Mouse (Mus musculus): ENCODE results near the gene Elmo1. TPM values are rescaled to one million over a fixed set of nuclear protein-coding genes. Genes with fewer than 3 reads are reported as not detected.

Gene Elmo1
- polyA plus RNA-seq, 1 experiment from 2014 or later, result 10.7 TPM

DNA sequence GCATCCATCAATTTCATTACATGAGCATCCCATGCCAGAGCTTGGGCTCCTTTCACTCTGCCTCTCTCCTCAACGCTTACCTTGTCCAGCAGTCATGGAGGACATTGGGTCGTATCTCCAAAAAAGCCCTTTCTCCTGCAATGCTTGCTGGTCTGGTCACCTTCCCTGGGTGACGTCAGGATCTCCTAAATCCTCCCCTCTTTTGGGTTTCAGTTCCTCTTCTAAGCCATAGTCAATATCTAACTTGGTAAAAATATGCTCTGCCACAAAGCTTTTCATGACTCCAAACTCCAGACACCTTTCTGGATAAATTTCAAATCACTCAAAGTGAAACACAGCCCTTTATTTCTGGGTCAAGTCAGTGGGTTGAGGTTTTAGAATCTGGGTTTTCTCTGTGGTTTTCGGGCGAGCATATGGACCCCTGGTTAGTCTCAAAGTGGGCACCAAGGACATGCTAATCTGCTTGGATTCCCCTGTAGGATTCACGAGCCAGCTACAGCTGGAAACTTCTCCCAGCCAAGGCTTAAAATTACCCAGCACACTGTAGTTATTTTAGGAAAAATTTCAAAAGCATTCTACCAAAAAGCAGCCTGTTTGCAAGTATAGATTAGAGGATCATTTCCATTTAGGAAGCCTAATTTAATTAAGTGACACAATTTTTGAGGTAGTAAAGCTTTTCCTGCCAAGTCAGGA lies 403.8 kb downstream of the Elmo1 start:
- H3K27me3 ChIP-seq (ENCODE audit: control insufficient read depth, insufficient read depth, low read length), result no peaks in the 10 kb centered on the region
- H3K4me1 ChIP-seq (ENCODE audit: control insufficient read depth, insufficient read depth, low read length), result no peaks in the 10 kb centered on the region
- H3K36me3 ChIP-seq (ENCODE audit: control insufficient read depth, insufficient read depth, low read length), result no peaks in the 10 kb centered on the region
- no peaks in the 10 kb centered on the region for H3K9me3 ChIP-seq (replicated peaks; ENCODE audit: control insufficient read depth, low read length)
- WGBS (ENCODE audit: insufficient replicate concordance), result 66% methylated on average over 6 of the region's 6 CpGs
- no peak overlapping the region for H3K27ac ChIP-seq (ENCODE audit: low read depth, low read length)
- no peak overlapping the region for H3K4me3 ChIP-seq (ENCODE audit: low read depth, low read length)
- no peak overlapping the region for H3K4me2 ChIP-seq
- H3K9ac ChIP-seq (ENCODE audit: low read depth, low read length), result no peak overlapping the region
- no peak for ATAC-seq (replicated peaks; ENCODE audit: insufficient number of reproducible peaks, low FRiP score, low TSS enrichment)

DNA sequence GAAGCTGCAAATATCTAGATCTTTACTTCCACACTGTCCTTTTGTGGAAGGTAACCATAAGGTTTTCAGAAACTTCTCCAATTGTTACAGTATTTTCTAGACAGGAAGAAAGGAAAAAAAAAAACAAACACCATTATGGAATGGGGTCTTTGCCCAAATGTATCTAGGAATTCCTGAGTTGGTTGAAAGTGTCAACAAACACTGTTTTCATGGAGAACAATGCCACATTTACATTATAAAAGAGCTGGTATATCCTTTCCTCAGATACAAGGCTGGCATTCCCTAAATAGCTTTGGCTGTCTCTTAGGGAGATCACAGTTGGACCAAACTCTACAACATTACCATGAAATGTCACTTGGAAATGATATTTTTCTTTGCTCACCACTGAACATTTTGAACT lies 411.5 kb downstream of the Elmo1 start:
- no peaks in the 10 kb centered on the region for H3K9me3 ChIP-seq (replicated peaks; ENCODE audit: control insufficient read depth, low read length)
- H3K4me3 ChIP-seq (ENCODE audit: low read depth, low read length), result no peak overlapping the region
- no peak overlapping the region for H3K27ac ChIP-seq (ENCODE audit: low read depth, low read length)
- no peaks in the 10 kb centered on the region for H3K4me1 ChIP-seq (ENCODE audit: control insufficient read depth, insufficient read depth, low read length)
- H3K9ac ChIP-seq (ENCODE audit: low read depth, low read length), result no peak overlapping the region
- no peak overlapping the region for H3K4me2 ChIP-seq
- no peaks in the 10 kb centered on the region for H3K36me3 ChIP-seq (ENCODE audit: control insufficient read depth, insufficient read depth, low read length)
- ATAC-seq (replicated peaks; ENCODE audit: insufficient number of reproducible peaks, low FRiP score, low TSS enrichment), result no peak
- no peaks in the 10 kb centered on the region for H3K27me3 ChIP-seq (ENCODE audit: control insufficient read depth, insufficient read depth, low read length)

DNA sequence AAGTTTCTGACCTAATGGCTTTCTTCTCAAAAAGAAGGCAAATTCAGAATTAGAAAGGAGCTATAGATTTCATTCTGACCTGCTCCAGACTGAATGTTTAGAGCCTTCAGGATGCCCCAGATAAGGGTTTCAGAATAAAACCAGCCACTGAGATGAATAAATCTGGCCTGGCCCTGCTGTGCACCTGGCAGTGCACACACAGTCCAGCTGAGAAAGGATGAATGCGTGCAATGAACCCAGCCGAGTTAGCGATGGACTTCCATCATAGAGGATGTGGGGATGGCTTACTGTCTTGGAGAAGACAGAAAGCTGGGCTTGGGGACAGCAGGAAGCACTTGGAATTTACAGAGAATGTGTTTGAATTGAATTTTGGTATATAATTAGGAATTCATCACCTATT lies 413.0 kb downstream of the Elmo1 start:
- H3K9ac ChIP-seq (ENCODE audit: low read depth, low read length), result no peak overlapping the region
- no peaks in the 10 kb centered on the region for H3K27me3 ChIP-seq (ENCODE audit: control insufficient read depth, insufficient read depth, low read length)
- H3K4me3 ChIP-seq (ENCODE audit: low read depth, low read length), result no peak overlapping the region
- no peak for ATAC-seq (replicated peaks; ENCODE audit: insufficient number of reproducible peaks, low FRiP score, low TSS enrichment)
- H3K4me2 ChIP-seq, result no peak overlapping the region
- no peaks in the 10 kb centered on the region for H3K9me3 ChIP-seq (replicated peaks; ENCODE audit: control insufficient read depth, low read length)
- H3K4me1 ChIP-seq (ENCODE audit: control insufficient read depth, insufficient read depth, low read length), result no peaks in the 10 kb centered on the region
- no peaks in the 10 kb centered on the region for H3K36me3 ChIP-seq (ENCODE audit: control insufficient read depth, insufficient read depth, low read length)
- H3K27ac ChIP-seq (ENCODE audit: low read depth, low read length), result no peak overlapping the region
- WGBS (ENCODE audit: insufficient replicate concordance), result 91% methylated on average over 3 of the region's 3 CpGs

DNA sequence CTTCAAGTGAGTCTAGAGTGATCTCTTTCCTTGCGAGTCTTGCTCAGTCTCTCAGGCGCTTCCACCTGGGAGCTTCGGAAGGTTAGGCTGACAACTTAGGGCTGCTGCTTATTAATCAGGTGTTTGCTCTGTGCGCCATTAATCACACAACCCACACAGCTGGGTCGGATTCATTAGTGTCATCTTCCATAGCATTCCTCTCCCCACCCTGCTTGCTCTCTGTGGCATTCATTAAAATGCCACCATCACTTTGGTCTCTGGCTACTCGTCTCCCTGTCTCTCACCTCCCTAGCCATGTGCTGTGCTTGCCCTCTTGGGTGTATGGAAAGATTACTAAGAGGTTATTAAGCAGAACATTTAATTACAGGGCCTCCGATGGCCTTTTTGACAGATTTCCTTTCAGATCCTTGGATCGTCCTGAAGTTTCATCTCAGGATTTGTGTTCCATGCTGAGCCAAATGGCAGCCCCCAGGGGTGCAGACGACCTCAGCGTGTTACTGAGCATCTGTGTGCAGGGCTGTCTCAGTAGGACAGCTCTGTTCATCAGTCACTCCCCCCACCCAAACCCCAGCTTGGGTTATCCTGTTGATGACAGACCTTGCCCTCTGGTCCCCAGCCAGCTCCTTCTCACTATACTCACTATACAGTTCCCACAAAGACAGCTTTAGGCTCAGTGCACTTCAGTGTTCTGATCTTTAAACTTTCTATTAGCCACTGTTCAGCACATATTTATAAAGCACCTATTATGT lies 417.2 kb downstream of the Elmo1 start:
- H3K27ac ChIP-seq (ENCODE audit: low read depth, low read length), result no peak overlapping the region
- WGBS (ENCODE audit: insufficient replicate concordance), result 64% methylated on average over 10 of the region's 10 CpGs
- no peaks in the 10 kb centered on the region for H3K27me3 ChIP-seq (ENCODE audit: control insufficient read depth, insufficient read depth, low read length)
- no peaks in the 10 kb centered on the region for H3K4me1 ChIP-seq (ENCODE audit: control insufficient read depth, insufficient read depth, low read length)
- H3K9me3 ChIP-seq (replicated peaks; ENCODE audit: control insufficient read depth, low read length), result no peaks in the 10 kb centered on the region
- no peak overlapping the region for H3K4me3 ChIP-seq (ENCODE audit: low read depth, low read length)
- no peaks in the 10 kb centered on the region for H3K36me3 ChIP-seq (ENCODE audit: control insufficient read depth, insufficient read depth, low read length)
- ATAC-seq (replicated peaks; ENCODE audit: insufficient number of reproducible peaks, low FRiP score, low TSS enrichment), result no peak
- H3K9ac ChIP-seq (ENCODE audit: low read depth, low read length), result no peak overlapping the region
- H3K4me2 ChIP-seq, result no peak overlapping the region

DNA sequence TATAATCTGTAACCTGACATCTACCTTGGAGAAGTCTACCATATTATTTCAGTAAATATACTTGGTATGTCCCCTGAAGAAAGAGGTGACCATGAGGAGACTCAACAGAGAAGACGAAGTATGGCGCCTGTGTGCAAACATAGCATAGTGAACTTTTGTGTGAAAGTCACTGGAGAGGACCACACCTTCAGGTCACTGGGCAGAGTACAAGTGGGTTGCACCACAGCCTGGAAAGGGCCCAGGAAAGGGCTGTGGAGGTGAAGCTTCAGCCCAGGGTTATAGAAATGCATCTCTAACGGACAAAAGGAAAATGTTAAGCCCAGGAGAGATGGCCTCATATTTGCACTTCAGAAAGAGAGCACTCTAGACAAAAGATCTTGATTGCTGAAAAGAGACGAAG lies 420.6 kb downstream of the Elmo1 start:
- no peak for ATAC-seq (replicated peaks; ENCODE audit: insufficient number of reproducible peaks, low FRiP score, low TSS enrichment)
- WGBS (ENCODE audit: insufficient replicate concordance), result 87% methylated on average over 4 of the region's 4 CpGs
- H3K9ac ChIP-seq (ENCODE audit: low read depth, low read length), result no peak overlapping the region

DNA sequence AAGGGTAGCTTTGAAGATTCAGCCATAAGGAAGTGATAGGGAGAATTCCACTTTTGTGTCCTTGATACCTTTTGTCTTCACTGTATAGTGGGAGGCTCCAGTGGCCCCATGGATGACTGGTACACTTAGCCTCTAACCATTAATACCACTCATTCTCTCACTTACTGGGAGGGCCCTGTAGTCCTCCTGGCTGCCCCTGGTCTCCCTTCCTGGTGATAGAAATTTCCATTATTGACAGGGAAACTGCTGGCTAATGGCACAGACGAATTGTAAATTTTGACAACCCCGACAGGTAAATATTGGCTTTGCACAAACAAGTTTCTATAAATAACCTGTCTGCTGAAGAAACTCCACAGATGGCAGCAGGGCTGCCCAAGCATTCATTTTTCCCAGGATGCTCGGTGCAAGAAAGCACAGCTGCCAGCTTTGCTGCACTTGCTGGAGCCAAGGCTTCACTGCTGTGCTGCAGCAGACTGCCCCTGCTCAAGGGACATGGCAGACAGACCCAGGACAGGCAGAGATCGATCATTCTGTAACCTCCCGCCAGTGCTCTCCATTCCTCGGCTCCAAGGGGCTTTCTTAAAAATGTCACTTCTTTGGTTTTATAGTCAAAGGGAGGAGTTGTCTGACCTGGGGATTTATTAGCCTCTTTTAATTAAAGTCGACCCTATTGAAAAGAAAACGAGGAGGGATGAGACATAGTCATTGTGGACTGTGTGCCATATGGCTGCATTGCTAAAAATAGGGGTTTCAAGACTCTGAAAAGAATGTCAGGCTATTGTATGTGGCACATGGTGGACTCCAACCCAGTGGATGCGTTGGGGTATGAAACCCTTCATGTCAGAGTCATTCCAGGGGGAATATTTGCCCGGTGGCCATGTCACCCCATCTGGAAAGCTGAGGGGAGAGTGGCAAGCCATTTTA lies 422.2 kb downstream of the Elmo1 start:
- no peak overlapping the region for H3K9ac ChIP-seq (ENCODE audit: low read depth, low read length)
- no peak for ATAC-seq (replicated peaks; ENCODE audit: insufficient number of reproducible peaks, low FRiP score, low TSS enrichment)

More for the DNA sequence above, 420.6 kb downstream of the Elmo1 start:
- Histone ChIP-seq H3K4me2 (no peak overlapping the region), H3K4me1 (ENCODE audit: control insufficient read depth, insufficient read depth, low read length) (no peaks in the 10 kb centered on the region), H3K36me3 (ENCODE audit: control insufficient read depth, insufficient read depth, low read length) (no peaks in the 10 kb centered on the region), H3K27me3 (ENCODE audit: control insufficient read depth, insufficient read depth, low read length) (no peaks in the 10 kb centered on the region), H3K27ac (ENCODE audit: low read depth, low read length) (no peak overlapping the region), H3K4me3 (ENCODE audit: low read depth, low read length) (no peak overlapping the region), H3K9me3 (replicated peaks; ENCODE audit: control insufficient read depth, low read length) (no peaks in the 10 kb centered on the region)

DNA sequence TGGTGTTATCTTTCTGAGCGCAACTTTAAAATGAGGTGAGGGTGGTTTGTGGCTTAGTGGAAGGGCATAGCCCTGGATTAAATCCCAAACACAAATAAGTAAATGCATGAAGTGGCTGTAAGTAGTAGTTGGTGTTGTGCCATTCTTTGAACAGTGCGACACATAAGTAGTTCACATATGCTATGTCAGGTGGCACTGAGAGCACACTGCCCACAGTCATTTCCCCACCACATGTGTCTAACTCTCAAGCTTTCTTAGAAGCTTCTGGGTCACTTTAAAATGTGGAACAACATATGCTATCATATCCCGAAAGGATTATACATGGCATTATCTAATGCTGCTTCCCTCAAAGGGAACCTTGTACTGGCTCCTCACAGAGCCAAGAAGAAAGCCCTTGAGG lies 424.3 kb downstream of the Elmo1 start:
- H3K4me1 ChIP-seq (ENCODE audit: control insufficient read depth, insufficient read depth, low read length), result no peaks in the 10 kb centered on the region
- no peak overlapping the region for H3K4me3 ChIP-seq (ENCODE audit: low read depth, low read length)
- WGBS (ENCODE audit: insufficient replicate concordance), result 89% methylated on average over 3 of the region's 3 CpGs
- ATAC-seq (replicated peaks; ENCODE audit: insufficient number of reproducible peaks, low FRiP score, low TSS enrichment), result no peak
- no peak overlapping the region for H3K9ac ChIP-seq (ENCODE audit: low read depth, low read length)
- no peaks in the 10 kb centered on the region for H3K36me3 ChIP-seq (ENCODE audit: control insufficient read depth, insufficient read depth, low read length)
- H3K4me2 ChIP-seq, result no peak overlapping the region
- no peaks in the 10 kb centered on the region for H3K9me3 ChIP-seq (replicated peaks; ENCODE audit: control insufficient read depth, low read length)
- no peak overlapping the region for H3K27ac ChIP-seq (ENCODE audit: low read depth, low read length)
- H3K27me3 ChIP-seq (ENCODE audit: control insufficient read depth, insufficient read depth, low read length), result no peaks in the 10 kb centered on the region

More for the DNA sequence above, 422.2 kb downstream of the Elmo1 start:
- Histone ChIP-seq H3K27me3 (ENCODE audit: control insufficient read depth, insufficient read depth, low read length) (no peaks in the 10 kb centered on the region), H3K27ac (ENCODE audit: low read depth, low read length) (no peak overlapping the region), H3K9me3 (replicated peaks; ENCODE audit: control insufficient read depth, low read length) (no peaks in the 10 kb centered on the region), H3K36me3 (ENCODE audit: control insufficient read depth, insufficient read depth, low read length) (no peaks in the 10 kb centered on the region), H3K4me2 (no peak overlapping the region), H3K4me3 (ENCODE audit: low read depth, low read length) (no peak overlapping the region), H3K4me1 (ENCODE audit: control insufficient read depth, insufficient read depth, low read length) (no peaks in the 10 kb centered on the region)
- 73% methylated on average over 10 of the region's 10 CpGs for WGBS (ENCODE audit: insufficient replicate concordance)

GRCm38 (mm10) chr13:20516096-20516495 lies 425.7 kb downstream of the Elmo1 start:
- ATAC-seq (replicated peaks; ENCODE audit: insufficient number of reproducible peaks, low FRiP score, low TSS enrichment), result no peak
- H3K36me3 ChIP-seq (ENCODE audit: control insufficient read depth, insufficient read depth, low read length), result no peaks in the 10 kb centered on the region
- H3K9me3 ChIP-seq (replicated peaks; ENCODE audit: control insufficient read depth, low read length), result no peaks in the 10 kb centered on the region
- no peak overlapping the region for H3K4me3 ChIP-seq (ENCODE audit: low read depth, low read length)
- 65% methylated on average over 4 of the region's 4 CpGs for WGBS (ENCODE audit: insufficient replicate concordance)
- no peak overlapping the region for H3K4me2 ChIP-seq
- no peaks in the 10 kb centered on the region for H3K27me3 ChIP-seq (ENCODE audit: control insufficient read depth, insufficient read depth, low read length)
- H3K27ac ChIP-seq (ENCODE audit: low read depth, low read length), result no peak overlapping the region
- H3K4me1 ChIP-seq (ENCODE audit: control insufficient read depth, insufficient read depth, low read length), result no peaks in the 10 kb centered on the region
- H3K9ac ChIP-seq (ENCODE audit: low read depth, low read length), result no peak overlapping the region
